In the genomic region with DNA sequence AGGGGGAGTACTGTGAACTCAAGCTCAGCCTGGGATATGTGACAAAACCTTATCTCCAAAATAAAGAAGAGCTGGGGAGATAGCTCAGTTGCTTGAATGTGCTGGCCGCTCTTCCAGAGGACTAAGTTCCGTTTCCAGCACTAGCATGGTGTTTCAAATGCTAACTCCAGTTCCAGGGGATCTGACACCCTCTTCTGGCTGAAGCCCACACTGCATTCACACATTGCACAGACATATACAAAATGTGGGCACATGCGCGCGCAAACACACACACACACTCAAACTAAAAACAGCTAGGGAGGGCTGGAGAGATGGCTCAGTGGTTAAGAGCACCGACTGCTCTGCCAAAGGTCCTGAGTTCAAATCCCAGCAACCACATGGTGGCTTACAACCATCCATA, we compare ENCODE assay signal across 19 mouse cellular contexts. TPM values are rescaled to one million over a fixed set of nuclear protein-coding genes. Genes with fewer than 3 reads are reported as not detected.
DNase-seq lines count a peak whose midpoint lies in the region; ATAC-seq and TF ChIP-seq lines count a peak whose summit lies in the region.
"Had no signal": no experiment of that assay in that cellular context is flagged by ENCODE, and none has a peak within 500 bp of the region (broad histone marks: within the 10 kb centered on the region; RNA-seq: fewer than 3 reads in every experiment).

No protein-coding gene starts in this region.

- DNase-seq in heart, postnatal 0 days (ENCODE audit: low spot score): no peak
- no peak for DNase-seq in liver, embryonic 14.5 days (ENCODE audit: low read depth in 3 of 3, low spot score in 3 of 3)
- DNase-seq in ES-CJ7 (ENCODE audit: low read depth, low spot score): peak; percentile 80
- DNase-seq in splenic B cell, adult 2 months (ENCODE audit: low read depth, low spot score): peak; percentile 34
- DNase-seq: cerebellum, adult 11-12 months; heart, adult 11 months; kidney, adult 18-20 months; liver, embryonic 13.5 days; lung, postnatal 4 days; right cerebral cortex, adult 18-20 months; spleen, adult 18-20 months; thymus, postnatal 36 days had no signal

- no peak overlapping the region for H3K4me3 ChIP-seq in heart, postnatal 0 days (ENCODE audit: low read depth, low read length)
- H3K4me3 ChIP-seq in heart, embryonic 11.5 days (ENCODE audit: low read depth, low read length): no peak overlapping the region
- H3K4me3 ChIP-seq in liver, embryonic 14.5 days (ENCODE audit: insufficient read depth in 1 of 2, low read depth in 2 of 2, low read length in 2 of 2): no peak overlapping the region
- no peak overlapping the region for H3K4me3 ChIP-seq in liver, embryonic 12.5 days
- H3K4me3 ChIP-seq: embryonic facial prominence, embryonic 13.5 days; liver, embryonic 13.5 days; midbrain, embryonic 13.5 days had no signal

- peak; percentile 22; the same call in 1 of the 2 replicates for TF ChIP-seq CTCF in heart, postnatal 0 days (IDR thresholded peaks at IDR 0.05; ENCODE audit: low read depth)
- TF ChIP-seq CTCF in liver, embryonic 14.5 days (IDR thresholded peaks at IDR 0.05; ENCODE audit: low read depth): peak; percentile 45

- H3K27ac ChIP-seq in heart, postnatal 0 days (ENCODE audit: low read depth): no peak overlapping the region
- no peak overlapping the region for H3K27ac ChIP-seq in heart, embryonic 11.5 days (ENCODE audit: low read depth, low read length)
- H3K27ac ChIP-seq in liver, embryonic 14.5 days: no peak overlapping the region
- H3K27ac ChIP-seq in liver, embryonic 12.5 days: no peak overlapping the region
- H3K27ac ChIP-seq: embryonic facial prominence, embryonic 13.5 days; hindbrain, embryonic 14.5 days; liver, embryonic 13.5 days; midbrain, embryonic 13.5 days had no signal

- no peaks in the 10 kb centered on the region for H3K27me3 ChIP-seq in heart, postnatal 0 days (ENCODE audit: control insufficient read depth, insufficient read depth, low read length)
- H3K27me3 ChIP-seq in heart, embryonic 11.5 days (ENCODE audit: control insufficient read depth, insufficient read depth, low read length): no peaks in the 10 kb centered on the region
- no peaks in the 10 kb centered on the region for H3K27me3 ChIP-seq in liver, embryonic 14.5 days (ENCODE audit: control insufficient read depth, insufficient read depth, low read length)
- H3K27me3 ChIP-seq in liver, embryonic 12.5 days (replicated peaks): no peaks in the 10 kb centered on the region
- no peaks in the 10 kb centered on the region for H3K27me3 ChIP-seq in splenic B cell, adult 2 months (ENCODE audit: control insufficient read depth, insufficient read depth, low read length, poor library complexity, severe bottlenecking)
- H3K27me3 ChIP-seq: embryonic facial prominence, embryonic 13.5 days; liver, embryonic 13.5 days; midbrain, embryonic 13.5 days; Patski had no signal

- H3K9me3 ChIP-seq in heart, postnatal 0 days (replicated peaks; ENCODE audit: control insufficient read depth, low read length): no peaks in the 10 kb centered on the region
- H3K9me3 ChIP-seq in heart, embryonic 11.5 days (replicated peaks; ENCODE audit: control insufficient read depth, low read length): no peaks in the 10 kb centered on the region
- H3K9me3 ChIP-seq in liver, embryonic 14.5 days (ENCODE audit: control insufficient read depth, low read length): no peaks in the 10 kb centered on the region
- H3K9me3 ChIP-seq in liver, embryonic 12.5 days (replicated peaks): no peaks in the 10 kb centered on the region
- H3K9me3 ChIP-seq: embryonic facial prominence, embryonic 13.5 days; liver, embryonic 13.5 days; midbrain, embryonic 13.5 days had no signal

- no peak for TF ChIP-seq EP300 in heart, postnatal 0 days (IDR thresholded peaks at IDR 0.05; ENCODE audit: low read depth)
- TF ChIP-seq EP300 in liver, embryonic 14.5 days (IDR thresholded peaks at IDR 0.05; ENCODE audit: low read depth): no peak

- no peaks in the 10 kb centered on the region for H3K36me3 ChIP-seq in heart, postnatal 0 days (replicated peaks; ENCODE audit: control insufficient read depth, insufficient read depth, low read length)
- H3K36me3 ChIP-seq in heart, embryonic 11.5 days (ENCODE audit: control insufficient read depth, insufficient read depth, low read length): 0 out of 2 replicates have a peak, but pooled peaks cover 4% of the 10 kb centered on the region
- H3K36me3 ChIP-seq in liver, embryonic 14.5 days (replicated peaks; ENCODE audit: control insufficient read depth, insufficient read depth, low read depth): no peaks in the 10 kb centered on the region
- H3K36me3 ChIP-seq in liver, embryonic 12.5 days: peaks cover 20% of the 10 kb centered on the region
- no peaks in the 10 kb centered on the region for H3K36me3 ChIP-seq in splenic B cell, adult 2 months (ENCODE audit: control insufficient read depth, insufficient read depth, low read length, poor library complexity, severe bottlenecking)

- 86% methylated on average over 6 of the region's 6 CpGs for WGBS in heart, postnatal 0 days
- WGBS in heart, embryonic 11.5 days (ENCODE audit: insufficient replicate concordance): 76% methylated on average over 6 of the region's 6 CpGs
- WGBS in liver, embryonic 14.5 days (ENCODE audit: insufficient replicate concordance): 76% methylated on average over 6 of the region's 6 CpGs
- 81% methylated on average over 6 of the region's 6 CpGs for WGBS in liver, embryonic 12.5 days (ENCODE audit: insufficient replicate concordance)

- ATAC-seq in heart, postnatal 0 days (ENCODE audit: insufficient read depth, low read depth): no peak
- ATAC-seq in heart, embryonic 11.5 days (replicated peaks; ENCODE audit: insufficient number of reproducible peaks, low FRiP score, low TSS enrichment): no peak
- ATAC-seq in liver, embryonic 14.5 days (ENCODE audit: insufficient read depth): no peak
- no peak for ATAC-seq in liver, embryonic 12.5 days
- no peak for ATAC-seq in megakaryocyte progenitor cell, adult 5-6 weeks (replicated peaks; ENCODE audit: poor library complexity)
- ATAC-seq: midbrain, embryonic 13.5 days; Patski had no signal

- no peak overlapping the region for H3K9ac ChIP-seq in heart, postnatal 0 days (replicated peaks; ENCODE audit: low read depth, low read length)
- no peak overlapping the region for H3K9ac ChIP-seq in heart, embryonic 11.5 days (ENCODE audit: low read depth, low read length)
- H3K9ac ChIP-seq in liver, embryonic 14.5 days (replicated peaks): no peak overlapping the region
- H3K9ac ChIP-seq in liver, embryonic 12.5 days: no peak overlapping the region
- H3K9ac ChIP-seq: embryonic facial prominence, embryonic 13.5 days; hindbrain, embryonic 14.5 days; liver, embryonic 13.5 days; midbrain, embryonic 13.5 days had no signal

- H3K4me1 ChIP-seq in heart, postnatal 0 days (ENCODE audit: control insufficient read depth, insufficient read depth): peaks cover 27% of the 10 kb centered on the region
- peaks cover 31% of the 10 kb centered on the region for H3K4me1 ChIP-seq in heart, embryonic 11.5 days (ENCODE audit: control insufficient read depth, insufficient read depth, low read length)
- H3K4me1 ChIP-seq in liver, embryonic 14.5 days (replicated peaks; ENCODE audit: control insufficient read depth in 2 of 2, insufficient read depth in 2 of 2, low read length in 1 of 2): peaks cover 0 to 7% of the 10 kb centered on the region in 2 experiments; a peak in 3 of 4 replicates
- H3K4me1 ChIP-seq in liver, embryonic 12.5 days: peaks cover 19% of the 10 kb centered on the region

- no peak overlapping the region for H3K4me2 ChIP-seq in heart, postnatal 0 days (ENCODE audit: low read depth, low read length)
- H3K4me2 ChIP-seq in heart, embryonic 11.5 days: no peak overlapping the region
- no peak overlapping the region for H3K4me2 ChIP-seq in liver, embryonic 14.5 days (ENCODE audit: low read depth)
- H3K4me2 ChIP-seq in liver, embryonic 12.5 days: no peak overlapping the region
- H3K4me2 ChIP-seq: embryonic facial prominence, embryonic 13.5 days; hindbrain, embryonic 14.5 days; liver, embryonic 13.5 days; midbrain, embryonic 13.5 days had no signal

RNA-seq across cellular contexts. Expression of a gene that starts 14.8 kb away (rescaled TPM):
- total RNA-seq in heart, postnatal 0 days (2014; rRNA removed; ENCODE audit: low replicate concordance): 12.4 and 12.5 TPM in 2 replicates
- 0.94 and 1.2 TPM in 2 replicates for polyA plus RNA-seq in heart, postnatal 0 days (2015; fragmentation: Nextera tagmentation; extraction: Ambion mirVana)
- 2.4 TPM in 2 replicates for polyA plus RNA-seq in heart, embryonic 11.5 days (2014; fragmentation: Nextera tagmentation; extraction: Ambion mirVana)
- polyA plus RNA-seq in liver, embryonic 14.5 days (2012; rRNA removed): 0.86 and 0.90 TPM in 2 replicates
- 0.10 and 0.13 TPM in 2 replicates for polyA plus RNA-seq in liver, embryonic 14.5 days (2014; fragmentation: Nextera tagmentation; extraction: Ambion mirVana)
- 0.44 and 0.59 TPM in 2 replicates for polyA plus RNA-seq in liver, embryonic 12.5 days (2016; fragmentation: Nextera tagmentation; extraction: Ambion mirVana)
- total RNA-seq in megakaryocyte progenitor cell, adult 5-6 weeks (2015): 0.07 and 0.12 TPM in 2 replicates
- total RNA-seq in megakaryocyte progenitor cell, adult 5-6 weeks (2017): 0.10 and 0.96 TPM in 2 replicates

RNA-seq across cellular contexts. Expression of a gene that starts 43.4 kb away (rescaled TPM):
- total RNA-seq in heart, postnatal 0 days (2014; rRNA removed; ENCODE audit: low replicate concordance): 109 and 112 TPM in 2 replicates
- polyA plus RNA-seq in heart, postnatal 0 days (2015; fragmentation: Nextera tagmentation; extraction: Ambion mirVana): 92.4 TPM in 2 replicates
- polyA plus RNA-seq in heart, embryonic 11.5 days (2014; fragmentation: Nextera tagmentation; extraction: Ambion mirVana): 50.3 and 63.5 TPM in 2 replicates
- 78.2 and 103 TPM in 2 replicates for polyA plus RNA-seq in liver, embryonic 14.5 days (2012; rRNA removed)
- polyA plus RNA-seq in liver, embryonic 14.5 days (2014; fragmentation: Nextera tagmentation; extraction: Ambion mirVana): 63.3 and 63.5 TPM in 2 replicates
- 168 and 173 TPM in 2 replicates for polyA plus RNA-seq in liver, embryonic 12.5 days (2016; fragmentation: Nextera tagmentation; extraction: Ambion mirVana)
- 75.9 and 90.4 TPM in 2 replicates for total RNA-seq in megakaryocyte progenitor cell, adult 5-6 weeks (2015)
- 63.0 and 63.3 TPM in 2 replicates for total RNA-seq in megakaryocyte progenitor cell, adult 5-6 weeks (2017)

RNA-seq across cellular contexts. Expression of a gene that starts 43.6 kb away (rescaled TPM):
- 351 and 413 TPM in 2 replicates for total RNA-seq in heart, postnatal 0 days (2014; rRNA removed; ENCODE audit: low replicate concordance)
- 263 and 266 TPM in 2 replicates for polyA plus RNA-seq in heart, postnatal 0 days (2015; fragmentation: Nextera tagmentation; extraction: Ambion mirVana)
- polyA plus RNA-seq in heart, embryonic 11.5 days (2014; fragmentation: Nextera tagmentation; extraction: Ambion mirVana): 61.5 and 66.0 TPM in 2 replicates
- 14.6 and 15.0 TPM in 2 replicates for polyA plus RNA-seq in liver, embryonic 14.5 days (2012; rRNA removed)
- 27.4 and 27.9 TPM in 2 replicates for polyA plus RNA-seq in liver, embryonic 14.5 days (2014; fragmentation: Nextera tagmentation; extraction: Ambion mirVana)
- polyA plus RNA-seq in liver, embryonic 12.5 days (2016; fragmentation: Nextera tagmentation; extraction: Ambion mirVana): 26.0 and 28.6 TPM in 2 replicates
- total RNA-seq in megakaryocyte progenitor cell, adult 5-6 weeks (2015): 21.2 and 31.7 TPM in 2 replicates
- 8.4 and 9.1 TPM in 2 replicates for total RNA-seq in megakaryocyte progenitor cell, adult 5-6 weeks (2017)

Comparison
In these comparisons a context has a peak if more than half of its experiments do, and no peak if none do; other contexts are left out.
1. DNase-seq: peak in ES-CJ7 (single experiment) and splenic B cell, adult 2 months (single experiment); none in heart, postnatal 0 days (single experiment) and liver, embryonic 14.5 days (0 of 3).